ENCODE assay signal across 9 mouse cellular contexts in the genomic region with DNA sequence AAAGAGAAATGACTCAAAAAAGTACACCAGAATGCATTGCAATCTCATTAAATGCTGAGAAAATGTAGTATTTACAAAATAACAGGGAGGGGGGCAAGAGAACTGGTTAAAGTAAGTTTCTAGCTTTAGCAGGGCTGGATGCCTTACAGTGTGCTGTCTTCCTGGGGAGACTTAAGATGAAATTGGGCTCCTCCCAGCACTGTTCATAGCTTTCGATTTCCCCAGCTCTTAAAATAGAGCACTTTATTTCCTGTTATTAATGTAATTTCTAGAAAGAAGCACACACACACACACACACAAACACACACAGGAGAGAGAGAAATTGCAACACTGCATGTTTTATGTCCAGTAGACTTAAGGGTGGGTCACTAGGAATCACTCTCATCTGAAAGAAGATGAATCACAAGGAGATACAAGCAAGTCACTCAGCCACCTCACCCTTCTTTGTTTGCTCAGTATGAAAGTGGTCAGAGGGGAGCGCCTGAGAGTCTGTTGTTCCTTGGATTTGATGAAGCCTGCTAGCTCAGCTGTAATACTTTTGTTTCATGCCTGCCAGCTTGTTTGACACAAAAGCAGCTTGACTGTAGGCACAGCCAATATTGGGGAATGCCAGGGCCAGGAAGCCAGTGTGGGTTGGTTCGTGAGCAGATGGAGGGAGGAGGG. TPM values are rescaled to one million over a fixed set of nuclear protein-coding genes. Genes with fewer than 3 reads are reported as not detected.
DNase-seq lines count a peak whose midpoint lies in the region; ATAC-seq and TF ChIP-seq lines count a peak whose summit lies in the region.
"Not testable (repeated sequence)": the region's sequence is repeated elsewhere in the genome, so short reads cannot be mapped to it uniquely, and the experiment has no call there.
"Had no signal": no experiment of that assay in that cellular context is flagged by ENCODE, and none has a peak within 500 bp of the region (broad histone marks: within the 10 kb centered on the region; RNA-seq: fewer than 3 reads in every experiment).

No protein-coding gene starts in this region.

- not testable (repeated sequence) for H3K36me3 ChIP-seq in forebrain, embryonic 15.5 days; liver, postnatal 0 days (replicated peaks; ENCODE audit: insufficient read depth, low read length); myocyte (ENCODE audit: control insufficient read depth, insufficient read depth)

- H3K27me3 ChIP-seq in forebrain, embryonic 15.5 days; liver, postnatal 0 days (ENCODE audit: insufficient read depth, low read length); myocyte (ENCODE audit: control insufficient read depth, insufficient read depth, insufficient read length): not testable (repeated sequence)

- not testable (repeated sequence) for TF ChIP-seq EP300 in liver, postnatal 0 days (IDR thresholded peaks at IDR 0.05; ENCODE audit: low read depth)

- not testable (repeated sequence) for H3K9ac ChIP-seq in forebrain, embryonic 15.5 days (replicated peaks); liver, postnatal 0 days (replicated peaks)

- ATAC-seq in forebrain, embryonic 15.5 days (replicated peaks): peak; percentile 91
- ATAC-seq in liver, postnatal 0 days: peak; percentile 59

- not testable (repeated sequence) for H3ac ChIP-seq in myocyte (ENCODE audit: control insufficient read depth, insufficient read length)

- H3K27ac ChIP-seq in forebrain, embryonic 15.5 days (replicated peaks); liver, postnatal 0 days (ENCODE audit: low read depth): not testable (repeated sequence)

- 53% methylated on average over 3 of the region's 3 CpGs for WGBS in forebrain, embryonic 15.5 days
- WGBS in liver, postnatal 0 days (ENCODE audit: insufficient replicate concordance): 41% methylated on average over 3 of the region's 3 CpGs

- H3K9me3 ChIP-seq in forebrain, embryonic 15.5 days; liver, postnatal 0 days (ENCODE audit: low read length): not testable (repeated sequence)

- TF ChIP-seq POLR2A in myocyte (IDR thresholded peaks at IDR 0.05; ENCODE audit: insufficient read length, low read depth): not testable (repeated sequence)

- H3K4me1 ChIP-seq in forebrain, embryonic 15.5 days; liver, postnatal 0 days (ENCODE audit: insufficient read depth): not testable (repeated sequence)

- H3K4me3 ChIP-seq in forebrain, embryonic 15.5 days; liver, postnatal 0 days (ENCODE audit: low read depth, low read length); myocyte: not testable (repeated sequence)

- peak; percentile 41 for DNase-seq in CD4-positive helper T cell, adult 2 months (ENCODE audit: low read depth, low spot score)
- DNase-seq in brain, adult 2 months (ENCODE audit: low read depth, low spot score): peak; percentile 62
- peak; percentile 24 to 31 for DNase-seq in heart, postnatal 10 days
- DNase-seq in kidney, postnatal 25 days: peak; percentile 33 to 44
- not testable (repeated sequence) for DNase-seq in liver, postnatal 0 days
- DNase-seq in thymus, postnatal 14 days: peak; percentile 15

- intact Hi-C loops in heart, postnatal 10 days (cut with DNase I): not testable (repeated sequence)

- H3K79me2 ChIP-seq in myocyte (ENCODE audit: control insufficient read depth, insufficient read depth): not testable (repeated sequence)

- H3K4me2 ChIP-seq in forebrain, embryonic 15.5 days (replicated peaks): not testable (repeated sequence)
- H3K4me2 ChIP-seq in liver, postnatal 0 days (ENCODE audit: low read depth, low read length): peak overlapping the region; percentile 2; the same call in 1 of the 2 replicates
- H3K4me2 ChIP-seq in myocyte (ENCODE audit: low read depth): peak overlapping the region; percentile 40

- not testable (repeated sequence) for TF ChIP-seq CTCF in liver, postnatal 0 days (IDR thresholded peaks at IDR 0.05; ENCODE audit: low read depth)

TF ChIP-seq in myocyte, 11 proteins besides CTCF, POLR2A, EP300 and RAD21:
- TF ChIP-seq CEBPB (IDR thresholded peaks at IDR 0.05; ENCODE audit: insufficient read depth, poor library complexity, severe bottlenecking): peak; percentile 45; the same call in 1 of the 2 replicates

RNA-seq across cellular contexts. Expression of a gene that starts 32.7 kb away (rescaled TPM):
- polyA plus RNA-seq in forebrain, embryonic 15.5 days (2015; fragmentation: Nextera tagmentation; extraction: Ambion mirVana): 0.19 TPM in 2 replicates
- 1 to 10 TPM in 1 of 2 experiments, under 1 TPM in 1; 0.47 to 1.0 TPM for total RNA-seq in heart, postnatal 10 days (2021)
- polyA plus RNA-seq in liver, postnatal 0 days (2015; fragmentation: Nextera tagmentation; extraction: Ambion mirVana): 3.7 and 4.6 TPM in 2 replicates
- 1.9 TPM for polyA plus RNA-seq in myocyte (2012; fragmentation: generic; extraction: Trizol)
- total RNA-seq: left cerebral cortex, adult 2 months had no signal
